Mouse (Mus musculus): Measurements from ENCODE around the gene Pou6f2. TPM values are rescaled to one million over a fixed set of nuclear protein-coding genes. Genes with fewer than 3 reads are reported as not detected.

Pou6f2 gene
- polyA plus RNA-seq, 1 experiment from 2014 or later = 8.2 TPM

DNA sequence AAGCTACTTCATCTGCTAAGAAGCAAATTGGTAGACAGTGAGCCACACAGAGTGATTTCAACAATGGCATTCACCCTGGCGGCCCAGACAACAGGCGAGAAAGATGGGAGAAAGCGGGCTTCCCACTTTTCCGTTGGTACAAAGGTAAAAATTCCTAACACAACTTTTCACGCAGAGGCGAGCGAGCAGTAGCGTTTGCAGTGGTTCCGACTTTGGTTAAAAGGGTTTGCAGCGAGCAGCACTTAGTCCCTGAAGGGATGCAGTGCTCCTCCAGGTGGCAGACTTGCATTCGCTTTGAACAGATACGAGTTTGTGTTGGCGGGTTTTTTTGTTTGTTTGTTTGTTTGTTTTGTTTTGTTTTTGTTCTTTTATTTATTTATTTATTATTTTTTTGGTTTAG, 273.1 kb downstream of the Pou6f2 start:
- peak; percentile 47 for DNase-seq (ENCODE audit: low spot score)
- WGBS = 24% methylated on average over 13 of the region's 13 CpGs

DNA sequence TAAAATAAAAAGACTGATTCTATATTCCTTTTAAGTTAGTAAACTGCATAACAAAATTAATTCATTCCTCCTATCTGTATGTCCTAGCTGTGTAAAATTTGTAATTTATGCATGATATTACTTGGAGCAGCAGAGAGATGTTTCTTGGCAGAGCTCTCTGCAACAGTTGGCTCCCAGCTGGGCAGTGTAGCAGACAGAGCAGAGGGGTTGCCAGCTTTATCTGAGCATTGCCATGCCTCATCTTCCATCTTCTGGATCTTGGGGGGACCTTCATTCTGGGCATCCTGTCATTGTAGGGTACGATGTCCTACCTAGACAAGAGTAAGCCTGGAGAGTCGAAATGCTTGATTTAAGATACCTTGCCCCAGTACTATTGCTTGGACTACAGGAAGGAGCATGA, 277.1 kb downstream of the Pou6f2 start:
- 89% methylated on average over 2 of the region's 2 CpGs for WGBS
- Histone ChIP-seq H3K9me3 (no peaks in the 10 kb centered on the region), H3K36me3 (no peaks in the 10 kb centered on the region), H3K4me3 (no peak overlapping the region), H3K27ac (no peak overlapping the region), H3K27me3 (ENCODE audit: insufficient read depth, poor library complexity, severe bottlenecking) (no peaks in the 10 kb centered on the region), H3K4me1 (replicated peaks) (peaks cover 4% of the 10 kb centered on the region; the same call in 1 of the 2 replicates)
- DNase-seq (ENCODE audit: low spot score) = no peak

More for the DNA sequence above, 273.1 kb downstream of the Pou6f2 start:
- H3K27ac ChIP-seq = no peak overlapping the region
- no peaks in the 10 kb centered on the region for H3K36me3 ChIP-seq
- no peaks in the 10 kb centered on the region for H3K27me3 ChIP-seq (ENCODE audit: insufficient read depth, poor library complexity, severe bottlenecking)
- no peak overlapping the region for H3K4me3 ChIP-seq
- H3K9me3 ChIP-seq = no peaks in the 10 kb centered on the region
- H3K4me1 ChIP-seq (replicated peaks) = peaks cover 23% of the 10 kb centered on the region

DNA sequence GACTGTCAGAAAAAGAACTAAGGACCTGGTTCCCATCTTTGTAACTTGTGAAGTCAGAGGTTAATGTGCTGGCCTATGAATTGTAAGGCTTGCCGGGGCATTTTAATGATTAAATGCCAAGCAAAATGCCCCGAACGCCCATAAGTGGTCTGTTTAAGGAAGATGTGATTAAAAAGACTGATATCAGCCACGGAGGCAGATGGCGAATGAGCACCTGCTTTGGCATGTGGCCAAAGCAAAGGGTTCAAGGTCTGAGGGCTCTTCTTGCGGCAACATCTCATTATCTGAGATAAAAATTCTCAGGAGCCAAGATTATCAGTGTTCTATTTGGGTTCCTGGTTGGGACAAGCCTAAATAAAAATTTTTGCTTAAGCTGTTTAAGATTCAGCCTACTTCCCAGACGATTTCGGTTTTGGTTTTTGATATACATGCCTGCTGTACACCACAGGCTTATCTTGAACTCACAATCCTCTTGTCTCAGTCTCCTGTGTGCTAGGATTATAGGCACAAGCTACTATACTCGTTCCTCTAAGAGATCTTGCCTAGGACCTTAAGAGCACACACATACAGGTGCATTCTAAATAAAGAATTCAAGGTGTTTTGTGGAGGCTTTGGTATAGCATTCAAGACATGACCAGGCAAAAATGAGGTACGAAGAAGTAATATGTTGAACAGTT, 315.9 kb downstream of the Pou6f2 start:
- Histone ChIP-seq H3K36me3 (no peaks in the 10 kb centered on the region), H3K9me3 (no peaks in the 10 kb centered on the region), H3K4me1 (replicated peaks) (no peaks in the 10 kb centered on the region), H3K27me3 (ENCODE audit: insufficient read depth, poor library complexity, severe bottlenecking) (no peaks in the 10 kb centered on the region), H3K27ac (no peak overlapping the region), H3K4me3 (no peak overlapping the region)
- WGBS = 87% methylated on average over 10 of the region's 10 CpGs
- DNase-seq (ENCODE audit: low spot score) = no peak
